Mouse (Mus musculus) forebrain, postnatal 0 days (tissue): ENCODE measurements around the gene Ucn. TPM values are rescaled to one million over a fixed set of nuclear protein-coding genes. Genes with fewer than 3 reads are reported as not detected.

Source experiments
- ATAC-seq: fragments of 200-750 bp; cut with Nextera tagmentation; 2 replicates; pipeline ENCODE4 v1.8.0; 2017; ENCODE audit warnings: mild to moderate bottlenecking, moderate library complexity
- DNase-seq: peaks from one replicate; pipeline ENCODE4 v3.0.0-alpha.2; 2015
- H3K27ac ChIP-seq: fragments of 300-500 bp; sonication (generic); 2 replicates; pipeline ENCODE4 v1.5.1; 2014; ENCODE audit warnings: low read depth, mild to moderate bottlenecking, antibody characterized with exemption, low read length, moderate library complexity, mixed read lengths
- H3K27me3 ChIP-seq: fragments of 300-500 bp; sonication (generic); 2 replicates; pipeline ENCODE4 v1.6.1; 2014; ENCODE audit warnings: mild to moderate bottlenecking, low read length, mixed read lengths; ENCODE audit not compliant: insufficient read depth
- H3K36me3 ChIP-seq: fragments of 300-500 bp; sonication (generic); 2 replicates; pipeline ENCODE4 v1.6.1; 2014; ENCODE audit warnings: mild to moderate bottlenecking, moderate library complexity; ENCODE audit not compliant: insufficient read depth
- H3K4me1 ChIP-seq: fragments of 300-500 bp; sonication (generic); 2 replicates; pipeline ENCODE4 v1.6.1; 2014; ENCODE audit warnings: antibody characterized with exemption; ENCODE audit not compliant: insufficient read depth
- H3K4me2 ChIP-seq: fragments of 300-500 bp; sonication (generic); 2 replicates; pipeline ENCODE4 v1.6.1; 2014; ENCODE audit warnings: low read depth, mild to moderate bottlenecking, moderate library complexity
- H3K4me3 ChIP-seq: fragments of 300-500 bp; sonication (generic); 2 replicates; pipeline ENCODE4 v1.5.1; 2014; ENCODE audit warnings: low read depth, low read length, mixed read lengths
- H3K9ac ChIP-seq: fragments of 300-500 bp; sonication (generic); 2 replicates; pipeline ENCODE4 v1.6.1; 2014; ENCODE audit warnings: mild to moderate bottlenecking
- H3K9me3 ChIP-seq: fragments of 300-500 bp; sonication (generic); 2 replicates; pipeline ENCODE4 v1.6.1; 2016; ENCODE audit warnings: low read length
- CTCF ChIP-seq: sonication (generic); IDR thresholded peaks from 2 replicates; pipeline ENCODE4 v1.5.1; 2016; ENCODE audit warnings: antibody characterized with exemption, control low read depth, low read depth
- WGBS: fragments of 180-500 bp; shearing (Covaris S2); extraction: QIAGEN DNeasy Blood & Tissue Kit; methylation state at CpG from one replicate; pipeline ENCODE4 v1.1.7; 2014; 5-methylcytosine and 5-hydroxymethylcytosine counted together
- polyA plus RNA-seq: library from polyadenylated mRNA; unstranded; fragments of >200 nt; fragmentation: Nextera tagmentation; extraction: Ambion mirVana; gene quantifications from 2 replicates; pipeline ENCODE4 v1.2.1, GENCODE M21; 2015
- total RNA-seq: library from RNA; depleted of rRNA; stranded (reverse); fragments of >200 nt; gene quantifications from 2 replicates; pipeline ENCODE4 v1.2.3, GENCODE M21; 2014; rRNA removed

Gene Ucn
- total and polyA plus RNA-seq, 2 experiments from 2014 or later, result not detected

GRCm38 (mm10) chr5:31093151-31094041 lies 45.2 kb downstream of the Ucn start:
- H3K27ac ChIP-seq, result no peak overlapping the region
- no peaks in the 10 kb centered on the region for H3K36me3 ChIP-seq
- no peak for TF ChIP-seq CTCF
- DNase-seq (peak; percentile 67), ATAC-seq (peak; percentile 25; the same call in 1 of the 2 replicates)
- H3K27me3 ChIP-seq, result peaks cover 65% of the 10 kb centered on the region
- 2% methylated on average over 54 of the region's 54 CpGs for WGBS
- peaks cover 13% of the 10 kb centered on the region; the same call in 1 of the 2 replicates for H3K4me1 ChIP-seq
- H3K9me3 ChIP-seq, result no peaks in the 10 kb centered on the region
- peak overlapping the region; percentile 22; the same call in 1 of the 2 replicates for H3K9ac ChIP-seq
- H3K4me2 ChIP-seq, result peak overlapping the region; percentile 55
- H3K4me3 ChIP-seq, result peak overlapping the region; percentile 32

DNA sequence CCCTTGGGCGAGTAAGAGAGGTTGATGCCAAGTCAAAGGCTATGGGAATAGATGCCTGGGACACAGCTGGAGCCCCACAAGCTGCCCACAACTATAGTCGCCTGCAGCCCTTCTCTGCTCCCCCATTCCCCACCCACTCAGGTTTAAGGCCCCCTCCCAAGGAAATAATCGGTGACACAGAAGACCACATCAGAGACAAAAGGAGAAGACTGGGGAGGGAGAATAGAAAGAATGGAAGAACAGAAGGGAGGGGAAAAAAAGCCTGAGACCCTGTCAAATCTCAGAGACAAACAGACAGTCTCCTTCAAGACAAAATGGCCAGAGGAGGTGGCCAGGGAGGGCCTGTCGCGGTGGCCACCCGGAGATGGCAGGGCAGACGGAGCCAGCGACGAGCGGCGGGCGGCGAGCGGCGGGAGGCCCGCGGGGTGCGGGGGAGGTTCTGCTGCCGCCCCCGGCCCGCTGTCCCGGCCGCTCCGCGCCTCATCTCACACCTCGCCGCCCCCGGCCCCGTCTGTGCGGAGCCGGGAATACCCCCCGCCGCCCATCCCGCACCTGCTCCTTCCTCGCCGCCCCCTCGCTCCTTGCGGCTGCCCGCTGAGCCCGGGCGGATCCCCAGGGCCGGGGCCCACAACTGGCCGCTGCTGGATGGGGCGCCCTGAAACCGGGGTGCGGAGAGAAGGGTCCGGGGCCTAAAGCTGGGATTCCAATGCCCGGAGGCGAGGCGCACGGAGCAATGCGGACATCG lies 46.2 kb downstream of the Ucn start:
- Histone ChIP-seq H3K27me3 (peaks cover 57% of the 10 kb centered on the region), H3K4me1 (peaks cover 13% of the 10 kb centered on the region; the same call in 1 of the 2 replicates), H3K9ac (peak overlapping the region; percentile 22; the same call in 1 of the 2 replicates), H3K27ac (no peak overlapping the region), H3K9me3 (no peaks in the 10 kb centered on the region), H3K4me3 (peak overlapping the region; percentile 32), H3K36me3 (no peaks in the 10 kb centered on the region), H3K4me2 (peak overlapping the region; percentile 55)
- no peak for TF ChIP-seq CTCF
- 3% methylated on average over 37 of the region's 53 CpGs for WGBS
- DNase-seq, result peak; percentile 29
- no peak for ATAC-seq

Other genes starting within 250 kb of the Ucn start
- gene Ost4, start 231.0 kb downstream of the Ucn start, total RNA-seq, result 116 and 130 TPM in 2 replicates
- 190 and 236 TPM in 2 replicates for gene Ost4, start 231.0 kb downstream of the Ucn start, polyA plus RNA-seq
- gene Emilin1, start 225.4 kb downstream of the Ucn start, total RNA-seq, result 10.0 and 11.3 TPM in 2 replicates
- 9.6 and 10.0 TPM in 2 replicates for gene Emilin1, start 225.4 kb downstream of the Ucn start, polyA plus RNA-seq
- 4.5 and 5.3 TPM in 2 replicates for gene Khk, start 217.4 kb downstream of the Ucn start, total RNA-seq
- gene Khk, start 217.4 kb downstream of the Ucn start, polyA plus RNA-seq, result 11.7 and 13.2 TPM in 2 replicates
- 67.3 and 82.1 TPM in 2 replicates for gene Cgref1, start 193.2 kb downstream of the Ucn start, total RNA-seq
- 61.0 and 63.5 TPM in 2 replicates for gene Cgref1, start 193.2 kb downstream of the Ucn start, polyA plus RNA-seq
- gene Preb, start 178.5 kb downstream of the Ucn start, total RNA-seq, result 23.7 and 42.7 TPM in 2 replicates
- gene Preb, start 178.5 kb downstream of the Ucn start, polyA plus RNA-seq, result 65.1 and 77.0 TPM in 2 replicates
- gene Tcf23, start 170.2 kb downstream of the Ucn start, total RNA-seq, result not detected in 2 replicates
- not detected in 2 replicates for gene Tcf23, start 170.2 kb downstream of the Ucn start, polyA plus RNA-seq
- gene Atraid, start 90.5 kb downstream of the Ucn start, total RNA-seq, result 152 and 167 TPM in 2 replicates
- 243 and 257 TPM in 2 replicates for gene Atraid, start 90.5 kb downstream of the Ucn start, polyA plus RNA-seq
- gene Slc5a6, start 89.9 kb downstream of the Ucn start, total RNA-seq, result 23.1 and 28.3 TPM in 2 replicates
- 17.3 and 22.2 TPM in 2 replicates for gene Slc5a6, start 89.9 kb downstream of the Ucn start, polyA plus RNA-seq
- gene Cad, start 84.0 kb downstream of the Ucn start, total RNA-seq, result 28.7 and 31.1 TPM in 2 replicates
- 5.2 and 6.4 TPM in 2 replicates for gene Cad, start 84.0 kb downstream of the Ucn start, polyA plus RNA-seq
- gene Dnajc5g, start 32.5 kb downstream of the Ucn start, total RNA-seq, result not detected in 2 replicates
- not detected in 2 replicates for gene Dnajc5g, start 32.5 kb downstream of the Ucn start, polyA plus RNA-seq
- gene Slc30a3, start 30.6 kb downstream of the Ucn start, total RNA-seq, result 2.5 and 2.8 TPM in 2 replicates
- 3.5 and 4.5 TPM in 2 replicates for gene Slc30a3, start 30.6 kb downstream of the Ucn start, polyA plus RNA-seq
- not detected in 2 replicates for gene Trim54, start 22.1 kb downstream of the Ucn start, total RNA-seq
- not detected in 2 replicates for gene Trim54, start 22.1 kb downstream of the Ucn start, polyA plus RNA-seq
- 40.0 and 51.5 TPM in 2 replicates for gene Mpv17, start 15.4 kb upstream of the Ucn start, total RNA-seq
- gene Mpv17, start 15.4 kb upstream of the Ucn start, polyA plus RNA-seq, result 27.4 and 38.7 TPM in 2 replicates
- gene Gm29609, start 41.1 kb upstream of the Ucn start, total RNA-seq, result 6.4 and 9.3 TPM in 2 replicates
- 1.4 and 2.1 TPM in 2 replicates for gene Gm29609, start 41.1 kb upstream of the Ucn start, polyA plus RNA-seq
- gene Gtf3c2, start 41.3 kb upstream of the Ucn start, total RNA-seq, result 36.8 and 49.8 TPM in 2 replicates
- gene Gtf3c2, start 41.3 kb upstream of the Ucn start, polyA plus RNA-seq, result 36.2 and 52.9 TPM in 2 replicates
- gene Snx17, start 54.4 kb upstream of the Ucn start, total RNA-seq, result 91.6 and 104 TPM in 2 replicates
- 96.9 and 108 TPM in 2 replicates for gene Snx17, start 54.4 kb upstream of the Ucn start, polyA plus RNA-seq
- 45.3 and 70.8 TPM in 2 replicates for gene Eif2b4, start 54.6 kb upstream of the Ucn start, total RNA-seq
- 76.6 and 95.3 TPM in 2 replicates for gene Eif2b4, start 54.6 kb upstream of the Ucn start, polyA plus RNA-seq
- gene Zfp513, start 63.5 kb upstream of the Ucn start, total RNA-seq, result 6.7 and 10.9 TPM in 2 replicates
- gene Zfp513, start 63.5 kb upstream of the Ucn start, polyA plus RNA-seq, result 10.8 and 11.8 TPM in 2 replicates
- gene Ppm1g, start 81.9 kb upstream of the Ucn start, total RNA-seq, result 93.4 and 102 TPM in 2 replicates
- gene Ppm1g, start 81.9 kb upstream of the Ucn start, polyA plus RNA-seq, result 156 and 175 TPM in 2 replicates
- 106 and 132 TPM in 2 replicates for gene Nrbp1, start 102.0 kb upstream of the Ucn start, total RNA-seq
- 127 and 133 TPM in 2 replicates for gene Nrbp1, start 102.0 kb upstream of the Ucn start, polyA plus RNA-seq
- gene Gm9970, start 102.4 kb upstream of the Ucn start, total RNA-seq, result 0.62 and 0.92 TPM in 2 replicates
- 0.29 and 0.51 TPM in 2 replicates for gene Gm9970, start 102.4 kb upstream of the Ucn start, polyA plus RNA-seq
- 2.6 and 8.6 TPM in 2 replicates for gene Krtcap3, start 112.9 kb upstream of the Ucn start, total RNA-seq
- 2.2 and 2.5 TPM in 2 replicates for gene Krtcap3, start 112.9 kb upstream of the Ucn start, polyA plus RNA-seq
- 31.1 and 42.6 TPM in 2 replicates for gene Ift172, start 152.3 kb upstream of the Ucn start, total RNA-seq
- gene Ift172, start 152.3 kb upstream of the Ucn start, polyA plus RNA-seq, result 9.9 and 12.8 TPM in 2 replicates
- gene Fndc4, start 157.3 kb upstream of the Ucn start, total RNA-seq, result 156 and 201 TPM in 2 replicates
- gene Fndc4, start 157.3 kb upstream of the Ucn start, polyA plus RNA-seq, result 108 and 111 TPM in 2 replicates
- 0.05 and 1.5 TPM in 2 replicates for gene Gckr, start 158.6 kb upstream of the Ucn start, total RNA-seq
- gene Gckr, start 158.6 kb upstream of the Ucn start, polyA plus RNA-seq, result 0.23 and 0.54 TPM in 2 replicates